Comparison of ENCODE assay signal across 22 mouse cellular contexts in genomic region chr6:75539703-75540102, GRCm38 (mm10).
DNase-seq lines count a peak whose midpoint lies in the region; ATAC-seq lines count a peak whose summit lies in the region.
"Had no signal": no experiment of that assay in that cellular context is flagged by ENCODE, and none has a peak within 500 bp of the region (broad histone marks: within the 10 kb centered on the region; RNA-seq: fewer than 3 reads in every experiment).

No protein-coding gene starts in this region.

- H3K9ac ChIP-seq in kidney, embryonic 14.5 days (ENCODE audit: low read depth, low read length) = no peak overlapping the region
- H3K9ac ChIP-seq in kidney, embryonic 16.5 days (replicated peaks; ENCODE audit: low read length) = no peak overlapping the region
- H3K9ac ChIP-seq: embryonic facial prominence, embryonic 13.5 days; embryonic facial prominence, embryonic 15.5 days; forebrain, embryonic 12.5 days had no signal

- WGBS in kidney, embryonic 14.5 days = 23% methylated on average over 3 of the region's 3 CpGs
- 22% methylated on average over 3 of the region's 3 CpGs for WGBS in kidney, embryonic 16.5 days

- no peaks in the 10 kb centered on the region for H3K36me3 ChIP-seq in kidney, embryonic 14.5 days (ENCODE audit: control insufficient read depth, insufficient read depth, low read length)
- H3K36me3 ChIP-seq in kidney, embryonic 16.5 days (ENCODE audit: insufficient read depth, low read length) = no peaks in the 10 kb centered on the region
- H3K36me3 ChIP-seq: embryonic facial prominence, embryonic 13.5 days; embryonic facial prominence, embryonic 15.5 days; forebrain, embryonic 10.5 days; forebrain, embryonic 12.5 days had no signal

- DNase-seq in kidney, adult 18-20 months = no peak
- DNase-seq in kidney, postnatal 25 days = no peak
- DNase-seq in kidney, postnatal 4 days = peak; percentile 6 to 10
- DNase-seq in kidney, postnatal 10 days = no peak
- DNase-seq: adrenal gland, adult 2 months; adrenal gland, postnatal 10 days; adrenal gland, postnatal 25 days; cerebellum, adult 11 months; cerebellum, adult 18-20 months; cerebellum, adult 8-10 months; cerebellum, adult 9-11 months; cerebellum, postnatal 14 days; cerebellum, postnatal 36 days; embryo, embryonic 11 days had no signal

- H3K4me2 ChIP-seq in kidney, embryonic 14.5 days (replicated peaks; ENCODE audit: low read depth, low read length) = no peak overlapping the region
- no peak overlapping the region for H3K4me2 ChIP-seq in kidney, embryonic 16.5 days (replicated peaks; ENCODE audit: low read depth, low read length)
- H3K4me2 ChIP-seq: embryonic facial prominence, embryonic 13.5 days; embryonic facial prominence, embryonic 15.5 days; forebrain, embryonic 12.5 days had no signal

- no peak overlapping the region for H3K4me3 ChIP-seq in kidney, embryonic 14.5 days (ENCODE audit: low read length)
- no peak overlapping the region for H3K4me3 ChIP-seq in kidney, embryonic 16.5 days (ENCODE audit: low read length)
- H3K4me3 ChIP-seq: embryonic facial prominence, embryonic 13.5 days; embryonic facial prominence, embryonic 15.5 days; erythroblast, embryonic 14.5 days; forebrain, embryonic 10.5 days; forebrain, embryonic 12.5 days had no signal

- peak; percentile 81; the same call in 1 of the 2 replicates for ATAC-seq in kidney, embryonic 14.5 days (ENCODE audit: low FRiP score, low TSS enrichment)
- peak; percentile 89 for ATAC-seq in kidney, embryonic 16.5 days (ENCODE audit: low FRiP score, low TSS enrichment)
- ATAC-seq: forebrain, embryonic 14.5 days had no signal

- H3K27me3 ChIP-seq in kidney, embryonic 14.5 days (ENCODE audit: control insufficient read depth, insufficient read depth, low read length) = no peaks in the 10 kb centered on the region
- H3K27me3 ChIP-seq in kidney, embryonic 16.5 days (ENCODE audit: insufficient read depth, low read length) = no peaks in the 10 kb centered on the region
- H3K27me3 ChIP-seq: embryonic facial prominence, embryonic 13.5 days; embryonic facial prominence, embryonic 15.5 days; forebrain, embryonic 12.5 days had no signal

- no peaks in the 10 kb centered on the region for H3K9me3 ChIP-seq in kidney, embryonic 14.5 days (ENCODE audit: control insufficient read depth, low read length)
- no peaks in the 10 kb centered on the region for H3K9me3 ChIP-seq in kidney, embryonic 16.5 days (ENCODE audit: low read length)
- H3K9me3 ChIP-seq: embryonic facial prominence, embryonic 13.5 days; embryonic facial prominence, embryonic 15.5 days; forebrain, embryonic 10.5 days; forebrain, embryonic 12.5 days had no signal

- 0 out of 2 replicates have a peak, but pooled peaks cover 3% of the 10 kb centered on the region for H3K4me1 ChIP-seq in kidney, embryonic 14.5 days (ENCODE audit: control insufficient read depth, insufficient read depth, low read length)
- peaks cover 8% of the 10 kb centered on the region; the same call in 1 of the 2 replicates for H3K4me1 ChIP-seq in kidney, embryonic 16.5 days (ENCODE audit: insufficient read depth, low read length)
- H3K4me1 ChIP-seq: embryonic facial prominence, embryonic 13.5 days; embryonic facial prominence, embryonic 15.5 days; forebrain, embryonic 10.5 days; forebrain, embryonic 12.5 days had no signal

- no peak overlapping the region for H3K27ac ChIP-seq in kidney, embryonic 14.5 days (ENCODE audit: low read depth, low read length)
- 0 out of 2 replicates have a peak overlapping the region, but pooled peaks have one; percentile 34 for H3K27ac ChIP-seq in kidney, embryonic 16.5 days (ENCODE audit: low read length)
- H3K27ac ChIP-seq: embryonic facial prominence, embryonic 13.5 days; embryonic facial prominence, embryonic 15.5 days; forebrain, embryonic 10.5 days; forebrain, embryonic 12.5 days had no signal

Comparison
In these comparisons a context has a peak if more than half of its experiments do, and no peak if none do; other contexts are left out.
1. DNase-seq: peak in kidney, postnatal 4 days (2 of 2); none in kidney, adult 18-20 months (single experiment), kidney, postnatal 25 days (0 of 2) and kidney, postnatal 10 days (single experiment).